Mouse (Mus musculus) hindbrain, embryonic 14.5 days (tissue): ENCODE data around the gene I830077J02Rik. TPM values are rescaled to one million over a fixed set of nuclear protein-coding genes. Genes with fewer than 3 reads are reported as not detected.
"Not testable (repeated sequence)": the region's sequence is repeated elsewhere in the genome, so short reads cannot be mapped to it uniquely, and the experiment has no call there.

ENCODE experiments used
- ATAC-seq: fragments of 200-750 bp; cut with Nextera tagmentation; 2 replicates; pipeline ENCODE4 v1.8.0; 2017; ENCODE audit warnings: moderate number of reproducible peaks, mild to moderate bottlenecking, moderate TSS enrichment, moderate library complexity; ENCODE audit not compliant: low FRiP score
- DNase-seq: peaks from one replicate; pipeline ENCODE4 v3.0.0-alpha.2; 2015; ENCODE audit warnings: low spot score
- H3K27ac ChIP-seq: fragments of 300-500 bp; sonication (generic); 2 replicates; pipeline ENCODE4 v1.5.1; 2014; ENCODE audit warnings: mild to moderate bottlenecking, moderate library complexity
- H3K27me3 ChIP-seq: fragments of 300-500 bp; sonication (generic); 2 replicates; pipeline ENCODE4 v1.6.1; 2014; ENCODE audit warnings: mild to moderate bottlenecking, low read length, mixed read lengths; ENCODE audit not compliant: control insufficient read depth, insufficient read depth
- H3K36me3 ChIP-seq: fragments of 300-500 bp; sonication (generic); replicated peaks from 2 replicates; pipeline ENCODE4 v1.6.1; 2014; ENCODE audit not compliant: control insufficient read depth, insufficient read depth
- H3K4me1 ChIP-seq: fragments of 300-500 bp; sonication (generic); replicated peaks from 2 replicates; pipeline ENCODE4 v1.6.1; 2014; ENCODE audit warnings: antibody characterized with exemption, low read length, mixed read lengths; ENCODE audit not compliant: control insufficient read depth, insufficient read depth
- H3K4me2 ChIP-seq: fragments of 300-500 bp; sonication (generic); replicated peaks from 2 replicates; pipeline ENCODE4 v1.6.1; 2014; ENCODE audit warnings: mild to moderate bottlenecking, moderate library complexity
- H3K4me3 ChIP-seq: fragments of 300-500 bp; sonication (generic); replicated peaks from 2 replicates; pipeline ENCODE4 v1.5.1; 2014; ENCODE audit warnings: mild to moderate bottlenecking, low read length
- H3K9ac ChIP-seq: fragments of 300-500 bp; sonication (generic); 2 replicates; pipeline ENCODE4 v1.6.1; 2014
- H3K9me3 ChIP-seq: fragments of 300-500 bp; sonication (generic); 2 replicates; pipeline ENCODE4 v1.6.1; 2016; ENCODE audit warnings: low read length; ENCODE audit not compliant: control insufficient read depth
- WGBS: fragments of 180-500 bp; shearing (Covaris S2); extraction: QIAGEN DNeasy Blood & Tissue Kit; methylation state at CpG from one replicate; pipeline ENCODE4 v1.1.7; 2014; 5-methylcytosine and 5-hydroxymethylcytosine counted together
- polyA plus RNA-seq: library from polyadenylated mRNA; unstranded; fragments of >200 nt; fragmentation: Nextera tagmentation; extraction: Ambion mirVana; gene quantifications from 2 replicates; pipeline ENCODE4 v1.2.1, GENCODE M21; 2014

I830077J02Rik gene
- polyA plus RNA-seq, 1 experiment from 2014 or later, result 0.46 TPM

- Histone ChIP-seq H3K9me3 (no peaks in the 10 kb centered on the region), H3K9ac (no peak overlapping the region), H3K27ac (no peak overlapping the region), H3K4me3 (no peak overlapping the region), H3K27me3 (no peaks in the 10 kb centered on the region), H3K4me2 (no peak overlapping the region), H3K4me1 (no peaks in the 10 kb centered on the region), H3K36me3 (no peaks in the 10 kb centered on the region)
- ATAC-seq, result no peak
- DNase-seq, result no peak
- 91% methylated on average over 9 of the region's 9 CpGs for WGBS
Measured at GRCm38 (mm10) chr3:105924616-105925015, 7.8 kb downstream of the I830077J02Rik start.

GRCm38 (mm10) chr3:105921959-105922358 is 10.5 kb downstream of the I830077J02Rik start:
- H3K27ac ChIP-seq, result no peak overlapping the region
- 82% methylated on average over 2 of the region's 2 CpGs for WGBS
- ATAC-seq (no peak), DNase-seq (no peak)
- H3K4me3 ChIP-seq, result no peak overlapping the region
- H3K36me3 ChIP-seq, result no peaks in the 10 kb centered on the region
- H3K4me2 ChIP-seq, result no peak overlapping the region
- no peaks in the 10 kb centered on the region for H3K27me3 ChIP-seq
- H3K9ac ChIP-seq, result no peak overlapping the region
- H3K9me3 ChIP-seq, result no peaks in the 10 kb centered on the region
- H3K4me1 ChIP-seq, result no peaks in the 10 kb centered on the region

- H3K27me3 ChIP-seq, H3K4me3 ChIP-seq, H3K36me3 ChIP-seq, ATAC-seq, H3K9me3 ChIP-seq, H3K4me2 ChIP-seq, H3K9ac ChIP-seq, DNase-seq, H3K4me1 ChIP-seq, H3K27ac ChIP-seq: not testable (repeated sequence)
Measured at GRCm38 (mm10) chr3:105920743-105921142, 11.7 kb downstream of the I830077J02Rik start.

GRCm38 (mm10) chr3:105918355-105918745 is 14.1 kb downstream of the I830077J02Rik start:
- Histone ChIP-seq H3K36me3 (no peaks in the 10 kb centered on the region), H3K9ac (no peak overlapping the region), H3K9me3 (no peaks in the 10 kb centered on the region), H3K4me1 (no peaks in the 10 kb centered on the region), H3K4me3 (no peak overlapping the region), H3K27me3 (no peaks in the 10 kb centered on the region), H3K4me2 (no peak overlapping the region), H3K27ac (no peak overlapping the region)
- DNase-seq, result no peak
- ATAC-seq, result no peak
- 74% methylated on average over 3 of the region's 3 CpGs for WGBS

- Histone ChIP-seq H3K4me2 (no peak overlapping the region), H3K36me3 (no peaks in the 10 kb centered on the region), H3K27ac (no peak overlapping the region), H3K4me3 (no peak overlapping the region), H3K9ac (no peak overlapping the region), H3K4me1 (no peaks in the 10 kb centered on the region), H3K27me3 (no peaks in the 10 kb centered on the region), H3K9me3 (no peaks in the 10 kb centered on the region)
- DNase-seq, result no peak
- WGBS, result 74% methylated on average over 10 of the region's 10 CpGs
- ATAC-seq, result no peak
Measured at GRCm38 (mm10) chr3:105917656-105918354, 14.7 kb downstream of the I830077J02Rik start.

- not testable (repeated sequence) for H3K9ac ChIP-seq, H3K4me3 ChIP-seq, DNase-seq, H3K27me3 ChIP-seq, H3K4me2 ChIP-seq, H3K27ac ChIP-seq, H3K9me3 ChIP-seq, H3K4me1 ChIP-seq, ATAC-seq, H3K36me3 ChIP-seq
Measured at GRCm38 (mm10) chr3:105916455-105916854, 16.0 kb downstream of the I830077J02Rik start.

- Histone ChIP-seq H3K4me1 (no peaks in the 10 kb centered on the region), H3K36me3 (no peaks in the 10 kb centered on the region), H3K27ac (no peak overlapping the region), H3K9me3 (no peaks in the 10 kb centered on the region), H3K4me2 (no peak overlapping the region), H3K27me3 (no peaks in the 10 kb centered on the region), H3K9ac (no peak overlapping the region), H3K4me3 (no peak overlapping the region)
- ATAC-seq (no peak), DNase-seq (no peak)
- 50% methylated on average over 1 of the region's 1 CpGs for WGBS
Measured at GRCm38 (mm10) chr3:105915281-105915680, 17.2 kb downstream of the I830077J02Rik start.

- no peaks in the 10 kb centered on the region for H3K9me3 ChIP-seq
- no peak overlapping the region for H3K9ac ChIP-seq
- H3K36me3 ChIP-seq, result no peaks in the 10 kb centered on the region
- DNase-seq, result no peak
- ATAC-seq, result no peak
- no peak overlapping the region for H3K4me3 ChIP-seq
- H3K27me3 ChIP-seq, result no peaks in the 10 kb centered on the region
- H3K27ac ChIP-seq, result no peak overlapping the region
- H3K4me1 ChIP-seq, result no peaks in the 10 kb centered on the region
- H3K4me2 ChIP-seq, result no peak overlapping the region
- WGBS, result 83% methylated on average over 10 of the region's 10 CpGs
Measured at GRCm38 (mm10) chr3:105913839-105914681, 18.4 kb downstream of the I830077J02Rik start.

GRCm38 (mm10) chr3:105912097-105912880 is 20.2 kb downstream of the I830077J02Rik start:
- no peak overlapping the region for H3K27ac ChIP-seq
- WGBS, result 85% methylated on average over 9 of the region's 9 CpGs
- H3K4me1 ChIP-seq, result no peaks in the 10 kb centered on the region
- H3K9ac ChIP-seq, result no peak overlapping the region
- H3K4me3 ChIP-seq, result no peak overlapping the region
- ATAC-seq, result no peak
- DNase-seq, result no peak
- H3K9me3 ChIP-seq, result no peaks in the 10 kb centered on the region
- no peaks in the 10 kb centered on the region for H3K36me3 ChIP-seq
- no peak overlapping the region for H3K4me2 ChIP-seq
- H3K27me3 ChIP-seq, result no peaks in the 10 kb centered on the region
